Mouse (Mus musculus) layer of hippocampus, postnatal 10 days (tissue): ENCODE data around the gene Elfn1. TPM values are rescaled to one million over a fixed set of nuclear protein-coding genes. Genes with fewer than 3 reads are reported as not detected.

ENCODE experiments used
- DNase-seq, 2 experiments: peaks; one replicate each; pipeline ENCODE4 v3.0.0; 2021; ENCODE audit warnings: low spot score in 2 of 2
- long read RNA-seq: library from polyadenylated mRNA; stranded (forward); transcript quantifications from one replicate; pipeline ENCODE4 v2.0.0, GENCODE M21; 2023
- total RNA-seq, 2 experiments: library from RNA; stranded (reverse); gene quantifications; 2 replicates each; pipeline ENCODE4 v1.2.3; 2021

Elfn1 gene
- total RNA-seq, result 10 to 100 TPM; 36.1 to 41.9 TPM
- long read RNA-seq, partial matches to known transcripts, result 0 of 6 reads
- long read RNA-seq, other reads (novel, unspliced or antisense), result 6 of 6 reads

DNA sequence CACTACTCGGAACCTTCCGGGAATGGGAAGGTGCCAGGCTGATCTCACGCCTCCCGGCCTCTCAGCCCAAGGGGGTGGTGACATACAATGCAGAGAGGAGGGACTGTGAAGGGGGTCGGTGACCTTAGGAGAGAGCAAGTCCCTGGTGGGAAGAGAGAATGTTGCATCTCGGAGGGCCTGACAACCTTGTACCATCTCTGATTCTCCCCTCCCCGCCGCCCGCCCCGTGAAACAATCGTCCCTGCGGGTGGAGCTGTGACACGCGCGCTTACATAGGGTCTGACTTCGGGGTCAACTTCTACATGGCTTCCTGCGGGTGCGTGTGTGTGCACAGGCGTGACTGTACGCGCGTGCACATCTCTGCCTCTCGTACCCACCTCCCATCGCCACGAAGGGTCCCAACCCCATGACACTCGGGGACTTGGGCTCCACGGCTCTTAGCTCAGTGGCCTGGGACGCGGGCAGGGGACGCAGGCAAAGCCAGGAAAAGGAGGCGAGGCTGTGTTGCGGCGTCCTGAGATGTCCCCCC lies at the start of gene Elfn1:
Gene Elfn1, plus strand, starts transcription at position 230 of the 529 bp plus-strand sequence.
- DNase-seq, result peak in 1 of 2 experiments; percentile 37

DNA sequence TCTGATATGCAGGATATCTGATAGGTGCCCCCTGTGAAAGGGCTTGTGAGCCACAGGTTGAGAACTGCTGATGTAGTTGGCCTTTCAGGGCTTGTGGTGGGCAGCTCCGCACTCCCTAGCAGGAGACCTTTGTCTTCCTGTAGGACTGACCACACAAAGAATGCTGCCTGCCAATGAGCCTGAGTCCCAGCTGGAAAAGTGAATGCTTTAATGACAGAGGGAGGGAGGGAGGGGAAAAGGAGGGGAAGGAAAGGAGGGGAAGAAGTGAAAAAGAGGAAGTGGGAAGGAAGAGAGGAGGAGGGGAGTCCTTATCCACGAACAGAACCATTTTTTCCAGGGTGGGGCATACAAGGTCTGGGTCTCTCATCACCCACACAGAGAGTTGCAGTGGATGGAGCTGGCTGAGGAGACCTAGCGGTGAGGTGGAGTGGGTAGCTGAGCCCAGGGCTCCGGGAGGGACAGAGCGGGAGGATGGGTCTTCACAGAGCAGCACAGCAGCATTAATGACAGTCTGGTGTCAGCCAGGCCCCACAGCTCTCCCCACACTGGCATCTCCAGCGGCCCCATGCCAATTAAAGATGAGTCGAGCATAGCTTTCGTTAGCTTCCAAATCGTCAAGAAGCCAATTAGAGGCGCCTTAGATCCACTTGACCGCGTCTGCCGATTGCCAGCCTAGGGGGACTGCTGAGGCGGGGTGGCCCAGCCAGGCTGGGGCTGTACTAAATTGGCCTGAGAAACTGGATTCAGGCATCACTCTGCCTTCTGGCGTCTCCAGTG lies 47.2 kb upstream of the Elfn1 start:
- DNase-seq, result no peak

DNA sequence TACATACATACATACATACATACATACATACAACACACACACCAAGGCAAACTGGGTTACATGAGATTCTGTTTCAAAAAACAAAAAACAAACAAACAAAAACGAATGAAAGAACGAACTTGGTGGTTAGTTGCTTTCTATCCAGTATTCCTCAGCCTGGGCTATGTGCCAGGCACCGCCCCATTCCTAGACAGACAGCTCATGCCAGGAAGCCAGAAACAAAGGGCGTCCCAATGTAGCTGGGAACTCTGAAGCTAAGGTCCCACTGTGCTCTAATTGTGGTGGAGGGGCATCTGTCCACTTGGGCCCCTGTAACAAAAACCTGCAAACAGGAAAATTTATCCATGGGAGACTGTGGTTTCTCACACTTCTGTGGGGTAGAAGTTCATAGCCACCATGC lies 45.0 kb upstream of the Elfn1 start:
- DNase-seq, result peak; percentile 44 to 66

DNA sequence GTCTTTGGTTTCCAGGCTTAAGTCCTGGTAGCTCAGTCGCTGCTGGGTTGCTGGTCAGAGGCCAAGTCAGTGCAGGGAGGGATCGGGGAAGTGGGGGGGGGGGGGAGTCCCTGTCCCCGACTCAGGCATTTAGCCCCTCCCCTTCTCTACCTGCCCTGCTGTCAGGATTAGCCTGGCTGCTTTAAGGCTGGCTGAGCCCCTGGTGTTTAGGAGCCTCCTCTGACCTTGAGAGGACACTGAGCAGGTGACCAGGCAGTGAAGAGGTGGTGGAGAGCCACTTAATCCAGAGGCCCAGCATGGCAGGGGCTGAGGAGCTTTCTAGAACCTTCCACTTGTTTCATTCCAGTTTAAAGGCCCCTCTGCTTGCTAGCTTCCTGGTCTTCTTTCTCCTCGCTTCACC lies 36.9 kb upstream of the Elfn1 start:
- no peak for DNase-seq

DNA sequence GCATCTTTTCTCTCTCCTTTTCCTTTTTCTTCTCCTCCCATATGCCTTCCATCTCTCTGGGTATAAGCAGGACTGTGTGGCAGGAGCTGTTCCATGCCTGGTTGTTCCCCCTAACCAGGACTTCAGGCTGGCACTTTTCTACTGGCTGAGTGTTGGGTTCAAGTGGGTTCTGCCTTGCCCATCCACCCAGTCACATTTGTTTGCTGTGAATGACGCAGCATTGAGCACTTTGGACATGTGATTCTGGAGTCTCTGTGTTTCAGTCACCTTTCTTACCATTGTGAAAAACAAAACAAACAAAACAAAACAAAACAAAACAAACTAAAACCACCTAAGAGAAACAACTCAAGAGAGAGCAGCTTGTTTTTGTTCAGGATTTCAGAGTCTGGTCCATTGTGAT lies 36.2 kb upstream of the Elfn1 start:
- DNase-seq, result no peak

DNA sequence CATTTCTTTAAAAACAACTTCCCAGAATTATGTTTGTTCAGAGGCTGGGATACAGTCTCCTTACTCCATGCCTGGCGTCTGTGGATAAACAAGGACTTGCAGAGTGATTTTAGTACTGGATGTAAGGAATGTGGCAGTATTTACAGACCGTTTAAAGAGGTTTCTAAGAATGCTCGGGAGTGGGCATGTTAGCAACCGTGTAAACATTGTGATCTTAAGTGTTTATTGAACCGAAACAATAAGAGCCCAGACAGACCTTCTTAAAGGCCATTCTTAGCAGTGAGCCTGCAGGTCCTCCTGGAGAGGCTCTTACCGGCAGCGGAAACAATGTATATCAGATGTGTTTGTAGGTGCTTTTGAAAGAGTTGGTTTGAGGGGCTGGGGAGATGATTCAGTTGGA lies 30.2 kb upstream of the Elfn1 start:
- no peak for DNase-seq

DNA sequence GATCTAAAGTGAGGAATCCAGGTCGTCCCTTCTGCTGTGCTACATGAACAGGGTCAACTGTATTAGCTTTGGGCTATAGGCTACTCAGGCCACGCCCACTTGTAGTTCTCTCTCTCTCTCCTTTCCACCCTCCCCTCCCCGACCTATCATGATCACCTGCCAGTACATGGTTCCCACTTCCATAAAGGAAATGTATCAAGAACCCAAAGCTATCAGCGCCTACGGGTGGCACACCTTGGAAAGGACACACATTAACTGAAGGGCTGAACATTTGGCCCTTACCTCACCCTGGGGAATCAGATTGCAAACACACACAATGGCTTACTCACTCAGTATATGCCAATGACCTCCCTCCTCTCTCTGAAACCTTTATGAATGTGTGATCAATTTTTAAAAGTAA lies 28.0 kb upstream of the Elfn1 start:
- no peak for DNase-seq

DNA sequence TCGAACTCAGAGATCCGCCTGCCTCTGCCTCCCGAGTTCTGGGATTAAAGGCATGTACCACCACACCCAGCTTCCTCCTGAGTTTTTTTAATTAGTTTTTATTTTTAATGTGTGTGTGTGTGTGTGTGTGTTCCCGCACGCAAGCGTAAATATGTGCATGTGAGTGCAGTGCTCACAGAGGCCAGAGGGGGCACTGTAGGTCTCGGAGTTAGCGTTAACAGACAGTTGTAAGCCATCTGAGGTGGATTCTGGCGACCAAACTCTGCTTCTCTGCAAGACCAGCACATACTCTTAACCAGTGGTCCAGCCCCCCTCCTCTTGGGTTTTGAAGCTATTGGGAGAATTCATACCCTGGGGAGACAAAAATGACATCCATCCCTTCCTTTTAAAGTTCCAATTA lies 26.6 kb upstream of the Elfn1 start:
- no peak for DNase-seq

DNA sequence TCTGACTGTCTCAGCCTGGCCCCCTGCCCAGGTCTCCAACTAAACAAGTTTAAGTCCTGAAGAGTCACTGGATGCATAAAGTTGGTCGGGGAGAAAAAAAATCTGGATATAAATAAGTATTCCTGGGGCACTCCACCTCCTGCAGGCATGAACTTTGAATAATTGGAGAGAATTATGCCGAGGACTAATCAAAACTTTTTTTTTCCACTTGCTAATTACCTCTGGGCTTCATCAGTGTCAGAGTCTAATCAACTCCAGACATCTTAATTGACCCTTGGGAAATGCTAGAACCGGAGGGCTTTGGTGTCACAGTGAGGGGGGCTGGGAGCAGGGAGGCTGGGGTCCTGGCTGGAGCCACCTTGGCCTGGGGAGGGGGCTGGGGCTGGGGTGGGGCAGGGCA lies 19.1 kb upstream of the Elfn1 start:
- no peak for DNase-seq

DNA sequence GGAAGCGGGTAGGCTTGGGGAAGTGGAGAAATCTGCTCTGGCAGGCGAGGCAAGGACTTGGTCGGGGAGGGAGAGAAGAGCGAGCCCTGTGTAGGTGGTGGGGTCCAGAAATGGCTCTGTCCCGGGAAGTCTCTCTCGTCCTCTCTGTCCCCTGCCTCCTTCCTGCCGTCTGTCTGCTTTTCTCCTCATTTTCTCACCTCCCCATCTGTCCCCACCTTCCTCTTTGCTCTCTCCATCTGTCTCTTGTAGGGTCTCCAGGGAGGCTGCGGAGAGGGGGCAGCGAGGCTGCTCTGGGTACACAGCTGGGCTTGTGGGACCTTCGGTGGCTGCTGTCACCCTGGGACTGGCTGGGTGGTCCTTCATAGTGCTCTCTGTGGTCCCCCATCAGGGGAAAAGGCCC lies 18.4 kb upstream of the Elfn1 start:
- DNase-seq, result no peak

DNA sequence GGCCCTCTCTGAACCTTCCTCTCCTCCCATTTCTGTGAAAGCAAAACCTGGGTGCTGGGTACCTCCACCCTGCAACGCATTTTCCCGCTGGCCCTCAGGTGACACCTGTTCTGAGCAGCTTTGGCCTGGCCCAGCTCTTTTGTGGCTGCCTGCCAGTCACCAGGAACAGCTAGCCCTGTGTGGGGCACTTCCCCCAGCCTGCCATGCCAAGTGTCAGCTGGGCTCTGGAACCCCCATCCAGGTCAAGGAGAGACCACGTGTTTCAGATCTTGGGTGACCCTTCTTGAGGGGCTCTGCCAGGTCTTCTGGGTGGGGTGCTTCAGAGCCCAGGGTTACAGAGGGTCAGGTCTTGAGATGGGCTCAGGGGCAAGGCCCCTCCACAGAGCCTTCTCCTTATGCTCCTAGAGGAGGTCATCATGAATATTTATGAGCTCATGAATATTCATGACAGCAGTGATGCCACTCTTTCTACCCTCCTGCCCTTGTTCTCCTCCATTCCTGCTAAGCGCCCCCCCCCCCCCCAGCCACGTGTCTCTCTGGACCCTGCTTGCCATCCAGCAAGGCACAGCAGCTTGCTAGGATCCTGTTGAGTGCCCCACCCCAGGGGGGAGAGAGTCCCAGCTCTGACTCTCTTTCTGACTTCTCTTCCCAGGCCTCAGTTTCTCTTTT lies 15.3 kb upstream of the Elfn1 start:
- DNase-seq, result no peak

DNA sequence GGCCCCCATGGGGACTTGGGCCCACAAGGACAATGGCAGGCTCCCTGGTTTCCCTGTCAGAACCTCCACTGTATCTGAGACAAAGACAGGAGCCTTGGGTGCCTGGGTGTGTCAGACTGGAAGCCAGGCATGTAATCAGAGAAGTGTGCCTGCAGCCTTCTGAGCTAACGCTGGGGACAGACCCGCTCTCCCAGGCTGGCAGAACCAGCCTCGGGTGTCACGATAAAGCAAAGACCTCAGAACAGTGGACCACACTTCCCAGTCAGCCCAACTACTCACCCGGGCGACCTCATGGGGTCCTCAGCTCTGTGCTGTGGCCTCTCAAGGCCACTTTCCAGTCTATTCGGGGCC lies 14.8 kb upstream of the Elfn1 start:
- no peak for DNase-seq

DNA sequence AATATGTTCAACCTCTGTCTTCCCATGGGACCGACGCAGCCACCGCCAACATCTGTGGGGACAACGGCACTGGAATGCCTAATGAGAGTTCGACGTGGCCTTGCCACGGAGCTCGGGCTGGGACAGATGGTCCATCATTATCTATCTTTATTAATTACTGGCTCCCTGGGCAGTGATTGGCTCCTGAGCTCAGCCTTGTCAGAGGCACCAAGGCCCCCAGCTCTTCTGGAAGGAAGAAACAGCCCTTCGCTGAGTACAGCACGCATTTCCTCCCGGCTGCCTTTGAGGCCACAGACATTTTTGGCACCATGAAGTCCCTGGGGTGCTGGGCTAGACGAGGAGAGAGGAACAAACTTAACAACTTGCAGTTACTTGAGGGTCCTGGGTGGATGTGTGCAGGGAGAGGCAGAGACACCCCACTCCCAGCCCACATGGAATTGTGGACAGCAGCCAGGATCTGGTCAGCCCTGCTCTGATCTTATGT lies 13.7 kb upstream of the Elfn1 start:
- no peak for DNase-seq

DNA sequence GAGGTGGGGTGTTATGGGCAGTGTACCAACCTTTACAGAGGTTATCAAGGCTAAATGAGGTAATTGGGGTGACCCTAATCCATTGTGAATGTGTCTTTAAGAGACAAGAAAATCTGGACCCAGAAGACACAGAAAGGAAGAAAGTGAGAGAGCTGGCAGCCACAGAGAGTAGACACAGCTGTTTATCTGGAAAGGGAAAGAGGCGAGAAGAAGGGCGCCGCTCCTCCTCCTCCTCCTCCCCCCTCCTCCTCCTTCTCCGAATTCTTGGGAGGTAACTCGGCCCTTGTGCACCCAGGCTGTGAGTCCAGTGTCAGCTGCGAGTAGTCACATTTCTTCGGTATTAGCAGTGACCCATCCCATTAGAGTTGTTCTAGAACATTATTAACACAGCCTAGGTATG lies 8.7 kb upstream of the Elfn1 start:
- DNase-seq, result no peak

DNA sequence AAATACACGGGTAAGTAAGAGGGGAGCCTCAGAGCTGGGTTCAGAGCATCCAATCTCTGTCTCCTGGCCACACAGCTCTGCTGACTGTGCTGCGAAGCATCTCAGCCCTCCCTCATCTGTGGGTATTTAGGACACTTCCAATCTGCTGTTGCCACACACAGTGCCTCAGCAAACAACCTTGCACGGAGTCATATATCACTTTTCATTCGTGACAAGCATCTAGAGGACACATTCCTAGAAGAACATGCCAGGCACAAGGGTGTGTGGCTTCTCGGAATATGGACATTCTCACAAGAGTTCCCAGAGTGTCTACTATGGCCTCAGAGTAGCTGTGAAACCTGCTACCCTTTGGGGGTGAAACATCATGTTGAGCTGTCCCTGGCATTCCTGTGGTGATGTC lies 2.6 kb upstream of the Elfn1 start:
- DNase-seq, result no peak

DNA sequence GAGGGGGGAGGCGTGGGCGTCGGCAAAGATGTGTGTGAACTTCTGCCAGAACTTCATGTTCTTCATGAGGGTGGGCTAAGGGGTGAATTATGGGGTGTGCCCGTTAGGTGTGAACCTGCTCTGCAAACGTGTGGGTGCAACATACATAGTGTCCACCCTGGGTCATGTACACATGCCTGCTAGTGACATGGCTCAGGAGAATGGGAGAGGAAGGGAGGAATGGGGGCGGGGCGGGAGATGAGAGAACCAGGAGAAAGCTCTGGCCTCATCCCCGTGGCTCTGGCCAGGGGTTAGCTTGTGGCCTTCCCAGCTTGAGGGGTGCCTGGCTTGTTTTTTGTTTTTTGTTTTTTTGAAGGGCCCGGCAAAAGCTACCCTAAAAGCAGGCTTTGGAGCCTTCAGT lies 1.2 kb upstream of the Elfn1 start:
- DNase-seq, result no peak

DNA sequence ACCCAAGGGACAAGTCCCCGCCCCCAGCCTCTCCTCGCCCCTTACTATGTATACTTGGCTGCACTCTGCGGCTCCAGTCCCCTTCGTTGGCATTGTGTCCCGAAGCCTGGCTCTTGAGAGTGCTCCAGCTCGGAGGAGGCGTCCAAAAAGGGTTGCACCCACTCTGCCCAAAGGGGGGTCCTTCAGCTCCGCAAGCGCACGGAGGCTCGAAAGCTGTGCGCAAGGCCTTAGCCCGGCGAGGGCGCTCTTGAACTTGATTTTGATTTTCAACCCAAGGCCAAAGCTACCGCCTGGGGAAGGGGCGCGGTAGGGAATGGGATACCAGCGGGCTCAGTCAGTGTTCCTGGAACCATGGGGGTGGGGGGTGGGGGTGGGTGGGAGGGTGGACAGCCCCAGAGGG lies 502 bp upstream of the Elfn1 start:
- DNase-seq, result peak; percentile 77 to 82

DNA sequence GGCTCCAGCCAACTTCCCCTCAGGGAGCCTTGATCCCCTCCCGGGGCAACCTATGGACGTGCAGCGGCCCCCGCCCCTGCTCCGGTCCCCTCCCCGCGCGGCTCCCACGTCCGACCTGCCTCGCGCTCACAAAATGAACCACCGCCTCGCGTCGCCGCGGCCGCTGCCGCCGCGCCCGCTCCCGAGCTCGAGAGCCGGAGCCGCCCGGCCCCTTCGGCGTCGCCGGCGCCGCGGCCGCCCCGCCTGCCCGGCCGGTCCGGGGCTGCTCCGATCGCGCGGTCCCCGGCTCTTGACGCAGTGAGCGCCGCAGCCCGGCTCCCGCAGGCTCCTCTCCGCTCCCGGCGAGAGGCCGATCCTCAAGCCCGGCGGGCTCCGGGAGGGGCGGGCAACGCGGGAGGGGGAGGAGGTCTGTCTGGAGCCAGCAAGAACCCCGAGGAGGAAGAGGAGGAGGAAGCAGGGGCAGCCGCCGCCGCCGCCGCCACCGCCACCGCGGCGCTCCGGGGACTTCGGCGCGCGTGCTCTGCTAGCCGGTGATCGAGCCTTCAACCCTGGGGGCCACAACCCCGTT lies 584 bp downstream of the Elfn1 start:
- peak; percentile 47 to 51 for DNase-seq

DNA sequence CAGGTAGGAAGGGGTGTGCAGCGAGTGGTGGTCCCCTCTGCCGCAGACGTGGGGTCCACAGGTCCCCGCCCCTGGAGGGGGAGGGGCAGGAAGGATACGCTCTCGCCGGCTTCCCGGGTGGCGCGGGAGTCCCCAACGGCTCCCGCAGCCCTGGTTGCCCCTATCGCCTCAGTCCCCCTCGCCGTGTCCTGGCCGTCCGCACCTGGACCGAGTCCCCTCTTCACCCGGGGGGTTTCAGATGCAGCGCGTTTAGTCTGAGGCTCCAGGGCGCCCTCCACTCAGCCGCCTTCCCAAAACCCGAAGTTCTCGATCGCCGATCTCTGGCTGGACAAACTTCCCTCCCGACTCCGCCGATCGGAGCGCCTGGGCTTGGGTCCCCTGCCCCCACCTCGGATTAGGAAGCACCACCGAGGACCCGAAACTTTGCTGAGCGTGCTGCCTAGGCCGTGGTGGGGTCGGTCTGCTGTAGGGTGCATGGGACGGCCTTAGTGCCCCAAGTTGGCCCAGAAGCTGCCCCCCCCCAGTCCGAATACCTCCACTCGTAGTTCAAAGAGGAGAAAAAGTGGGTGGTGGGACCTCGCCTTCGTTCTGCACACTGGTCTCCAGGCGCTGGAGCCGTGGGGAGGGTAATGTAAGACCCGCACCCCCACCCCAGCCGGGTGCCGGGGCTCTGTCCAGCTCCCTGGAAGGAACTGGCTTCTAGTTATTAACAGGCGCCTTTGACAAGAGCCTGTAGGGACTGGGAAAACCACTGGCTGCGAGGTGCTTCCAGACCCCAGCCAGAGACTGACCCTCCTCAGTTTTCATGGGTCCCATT lies 1.3 kb downstream of the Elfn1 start:
- peak in 1 of 2 experiments; percentile 42 for DNase-seq

DNA sequence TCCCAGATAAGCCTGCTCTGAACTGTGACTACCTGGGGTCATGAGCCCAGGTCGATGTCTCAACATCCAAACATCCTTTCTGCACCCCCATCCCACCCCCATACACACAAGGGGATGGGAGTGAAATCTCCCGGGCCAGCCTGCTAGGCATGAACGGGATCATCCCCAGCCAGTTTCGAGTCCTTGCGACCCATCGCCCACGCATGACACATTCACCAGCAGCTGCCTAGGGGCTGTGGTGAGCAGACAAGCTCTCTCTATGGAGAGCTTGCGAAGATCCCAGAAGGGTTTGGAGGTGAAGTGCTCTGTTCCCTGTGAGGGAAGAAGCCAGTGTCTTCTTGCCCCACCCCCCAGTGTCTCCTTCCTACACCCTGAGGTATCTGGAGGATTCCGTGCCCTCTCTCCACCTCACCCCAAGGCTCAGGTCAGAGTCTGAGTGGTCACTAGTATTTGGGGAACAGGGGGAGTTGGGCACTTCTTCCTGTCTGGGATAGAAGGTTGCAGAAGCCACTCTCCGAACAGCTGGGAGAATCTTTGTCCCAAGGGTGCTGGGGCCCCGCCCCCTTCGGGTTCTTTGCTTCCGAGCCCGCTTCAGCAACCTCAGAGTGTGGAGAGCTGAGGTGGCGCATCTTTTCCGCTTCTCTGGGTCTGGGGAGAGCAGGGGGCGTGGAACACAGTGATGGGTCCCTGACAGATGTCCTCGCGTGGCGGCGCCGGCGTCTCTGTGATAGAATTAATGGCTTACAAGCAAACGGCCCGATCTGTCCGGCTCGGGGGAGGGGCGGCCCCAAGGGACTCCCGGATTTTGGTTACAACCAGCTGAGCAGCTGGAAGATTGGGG lies 2.2 kb downstream of the Elfn1 start:
- DNase-seq, result peak in 1 of 2 experiments; percentile 22
